In the genomic region with DNA sequence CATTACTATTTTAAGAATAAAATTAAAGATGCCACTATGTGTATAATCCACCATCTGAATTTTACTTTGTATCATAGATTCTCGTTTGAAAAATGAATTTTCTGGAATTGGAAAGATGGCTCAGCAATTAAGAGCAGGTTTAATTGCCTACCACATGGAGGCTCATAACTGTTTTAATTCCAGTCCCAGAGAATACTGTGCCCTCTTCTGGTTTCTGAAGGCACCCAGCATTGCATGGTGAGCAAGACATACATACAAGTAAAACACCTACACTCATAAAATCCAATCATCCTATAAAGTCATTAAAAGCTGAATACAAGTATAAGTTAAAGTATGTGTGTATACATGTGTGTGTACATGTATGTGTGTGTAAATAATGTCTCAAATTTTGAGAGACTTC, we compare ENCODE assay signal across 23 mouse cellular contexts.
"Had no signal": no experiment of that assay in that cellular context is flagged by ENCODE, and none has a peak within 500 bp of the region (broad histone marks: within the 10 kb centered on the region; RNA-seq: fewer than 3 reads in every experiment).

No protein-coding gene starts in this region.

- H3K27me3 ChIP-seq: heart, embryonic 12.5 days; hindbrain, embryonic 12.5 days; hindbrain, embryonic 15.5 days; intestine, embryonic 15.5 days; limb, embryonic 12.5 days; liver, embryonic 13.5 days had no signal

- H3K9me3 ChIP-seq: heart, embryonic 10.5 days; heart, embryonic 12.5 days; hindbrain, embryonic 10.5 days; hindbrain, embryonic 12.5 days; hindbrain, embryonic 15.5 days; intestine, embryonic 15.5 days; limb, embryonic 10.5 days; limb, embryonic 12.5 days; liver, embryonic 13.5 days had no signal

- H3K36me3 ChIP-seq: heart, embryonic 10.5 days; heart, embryonic 12.5 days; hindbrain, embryonic 10.5 days; hindbrain, embryonic 12.5 days; hindbrain, embryonic 15.5 days; intestine, embryonic 15.5 days; limb, embryonic 10.5 days; limb, embryonic 12.5 days; liver, embryonic 13.5 days had no signal

- H3K4me2 ChIP-seq: heart, embryonic 12.5 days; hindbrain, embryonic 12.5 days; hindbrain, embryonic 15.5 days; intestine, embryonic 15.5 days; limb, embryonic 12.5 days; liver, embryonic 11.5 days; liver, embryonic 13.5 days had no signal

- ATAC-seq: inflammation-experienced regulatory T-cells, adult 6 months; intestine, embryonic 15.5 days; intestine, postnatal 0 days had no signal

- H3K4me3 ChIP-seq: gastrocnemius, adult 2 months; heart, embryonic 10.5 days; heart, embryonic 12.5 days; hindbrain, embryonic 10.5 days; hindbrain, embryonic 12.5 days; hindbrain, embryonic 15.5 days; intestine, embryonic 15.5 days; limb, embryonic 10.5 days; limb, embryonic 12.5 days; liver, embryonic 13.5 days had no signal

- H3K4me1 ChIP-seq: intestine, embryonic 15.5 days; limb, embryonic 12.5 days had no signal

- H3K9ac ChIP-seq: heart, embryonic 12.5 days; hindbrain, embryonic 12.5 days; hindbrain, embryonic 15.5 days; intestine, embryonic 15.5 days; limb, embryonic 12.5 days; liver, embryonic 13.5 days had no signal

- H3K27ac ChIP-seq: gastrocnemius, adult 2 months; heart, embryonic 10.5 days; hindbrain, embryonic 10.5 days; hindbrain, embryonic 12.5 days; hindbrain, embryonic 15.5 days; intestine, embryonic 15.5 days; limb, embryonic 10.5 days; limb, embryonic 12.5 days; liver, embryonic 13.5 days had no signal

- DNase-seq: gastrocnemius, adult 2 months; gastrocnemius, postnatal 10 days; gastrocnemius, postnatal 25 days; heart, adult 18-20 months; heart, postnatal 4 days; kidney, adult 18-20 months; kidney, adult 8-10 months; kidney, postnatal 10 days; kidney, postnatal 25 days; kidney, postnatal 4 days; liver; liver, embryonic 13.5 days had no signal
